Mouse (Mus musculus) midbrain, embryonic 15.5 days (tissue): ENCODE results near the gene Mylk4. TPM values are rescaled to one million over a fixed set of nuclear protein-coding genes. Genes with fewer than 3 reads are reported as not detected.

Experiments
- ATAC-seq: fragments of 200-750 bp; cut with Nextera tagmentation; replicated peaks from 2 replicates; pipeline ENCODE4 v1.8.0; 2017; ENCODE audit warnings: moderate TSS enrichment
- H3K27ac ChIP-seq: fragments of 300-500 bp; sonication (generic); 2 replicates; pipeline ENCODE4 v1.5.1; 2015; ENCODE audit warnings: mild to moderate bottlenecking, inconsistent platforms
- H3K27me3 ChIP-seq: fragments of 300-500 bp; sonication (generic); replicated peaks from 2 replicates; pipeline ENCODE4 v1.6.1; 2015; ENCODE audit warnings: inconsistent platforms
- H3K36me3 ChIP-seq: fragments of 300-500 bp; sonication (generic); replicated peaks from 2 replicates; pipeline ENCODE4 v1.6.1; 2015; ENCODE audit warnings: inconsistent platforms
- H3K4me1 ChIP-seq: fragments of 300-500 bp; sonication (generic); 2 replicates; pipeline ENCODE4 v1.6.1; 2015; ENCODE audit warnings: inconsistent platforms
- H3K4me2 ChIP-seq: fragments of 300-500 bp; sonication (generic); 2 replicates; pipeline ENCODE4 v1.6.1; 2015; ENCODE audit warnings: inconsistent platforms, mild to moderate bottlenecking, moderate library complexity
- H3K4me3 ChIP-seq: fragments of 300-500 bp; sonication (generic); 2 replicates; pipeline ENCODE4 v1.5.1; 2015; ENCODE audit warnings: mild to moderate bottlenecking, inconsistent platforms
- H3K9ac ChIP-seq: fragments of 300-500 bp; sonication (generic); 2 replicates; pipeline ENCODE4 v1.6.1; 2015; ENCODE audit warnings: mild to moderate bottlenecking, inconsistent platforms
- H3K9me3 ChIP-seq: fragments of 300-500 bp; sonication (generic); 2 replicates; pipeline ENCODE4 v1.6.1; 2016; ENCODE audit warnings: inconsistent platforms
- WGBS: fragments of 180-500 bp; shearing (Covaris S2); methylation state at CpG from one replicate; pipeline ENCODE4 v1.1.7; 2015; ENCODE audit warnings: mixed read lengths; 5-methylcytosine and 5-hydroxymethylcytosine counted together
- polyA plus RNA-seq: library from polyadenylated mRNA; unstranded; fragments of >200 nt; fragmentation: Nextera tagmentation; extraction: Ambion mirVana; gene quantifications from 2 replicates; pipeline ENCODE4 v1.2.1, GENCODE M21; 2015

Gene Mylk4
- polyA plus RNA-seq = 0.11 and 0.21 TPM in 2 replicates

- Histone ChIP-seq H3K27me3 (no peaks in the 10 kb centered on the region), H3K27ac (no peak within 1 kb of the TSS), H3K4me1 (no peaks in the 10 kb centered on the region), H3K4me2 (no peak within 1 kb of the TSS), H3K9me3 (no peaks in the 10 kb centered on the region), H3K4me3 (no peak within 1 kb of the TSS), H3K9ac (no peak within 1 kb of the TSS), H3K36me3 (no peaks in the 10 kb centered on the region)
- no peak for ATAC-seq
- 86% methylated on average over 8 of the region's 8 CpGs for WGBS
Measured at GRCm38 (mm10) chr13:32783816-32784215, at the start of gene Mylk4. Gene Mylk4 (minus strand): TSS chr13:32783954.

- no peaks in the 10 kb centered on the region for H3K27me3 ChIP-seq
- H3K4me1 ChIP-seq = no peaks in the 10 kb centered on the region
- H3K4me3 ChIP-seq = no peak overlapping the region
- no peak overlapping the region for H3K4me2 ChIP-seq
- H3K36me3 ChIP-seq = no peaks in the 10 kb centered on the region
- ATAC-seq = no peak
- no peak overlapping the region for H3K27ac ChIP-seq
- no peak overlapping the region for H3K9ac ChIP-seq
- 72% methylated on average over 6 of the region's 6 CpGs for WGBS
- no peaks in the 10 kb centered on the region for H3K9me3 ChIP-seq
Measured at GRCm38 (mm10) chr13:32833237-32833636, 49.5 kb upstream of the Mylk4 start.

- WGBS = 69% methylated on average over 3 of the region's 3 CpGs
Measured at GRCm38 (mm10) chr13:32832776-32833175, 49.0 kb upstream of the Mylk4 start.

GRCm38 (mm10) chr13:32831505-32832273 lies 47.9 kb upstream of the Mylk4 start:
- no peak for ATAC-seq
- H3K4me2 ChIP-seq = no peak overlapping the region
- WGBS = 86% methylated on average over 3 of the region's 3 CpGs
- H3K9ac ChIP-seq = no peak overlapping the region
- no peaks in the 10 kb centered on the region for H3K9me3 ChIP-seq
- H3K27ac ChIP-seq = no peak overlapping the region
- H3K27me3 ChIP-seq = no peaks in the 10 kb centered on the region
- no peak overlapping the region for H3K4me3 ChIP-seq
- H3K36me3 ChIP-seq = no peaks in the 10 kb centered on the region
- no peaks in the 10 kb centered on the region for H3K4me1 ChIP-seq

More at GRCm38 (mm10) chr13:32832776-32833175, 49.0 kb upstream of the Mylk4 start:
- Histone ChIP-seq H3K4me2 (no peak overlapping the region), H3K4me1 (no peaks in the 10 kb centered on the region), H3K9ac (no peak overlapping the region), H3K9me3 (no peaks in the 10 kb centered on the region), H3K27me3 (no peaks in the 10 kb centered on the region), H3K4me3 (no peak overlapping the region), H3K36me3 (no peaks in the 10 kb centered on the region), H3K27ac (no peak overlapping the region)
- no peak for ATAC-seq

- no peaks in the 10 kb centered on the region for H3K4me1 ChIP-seq
- WGBS = 92% methylated on average over 4 of the region's 4 CpGs
Measured at GRCm38 (mm10) chr13:32828886-32829285, 45.1 kb upstream of the Mylk4 start.

GRCm38 (mm10) chr13:32827951-32828350 lies 44.2 kb upstream of the Mylk4 start:
- ATAC-seq = 0 out of 2 replicates have a peak, but pooled peaks have one; percentile 46
- no peak overlapping the region for H3K27ac ChIP-seq
- WGBS = 59% methylated on average over 4 of the region's 4 CpGs

More at GRCm38 (mm10) chr13:32828886-32829285, 45.1 kb upstream of the Mylk4 start:
- H3K4me3 ChIP-seq = no peak overlapping the region
- H3K27ac ChIP-seq = no peak overlapping the region
- no peaks in the 10 kb centered on the region for H3K27me3 ChIP-seq
- no peak for ATAC-seq
- H3K4me2 ChIP-seq = no peak overlapping the region
- no peak overlapping the region for H3K9ac ChIP-seq
- H3K9me3 ChIP-seq = no peaks in the 10 kb centered on the region
- no peaks in the 10 kb centered on the region for H3K36me3 ChIP-seq

GRCm38 (mm10) chr13:32827111-32827822 lies 43.5 kb upstream of the Mylk4 start:
- Histone ChIP-seq H3K4me2 (no peak overlapping the region), H3K4me3 (no peak overlapping the region), H3K27ac (no peak overlapping the region), H3K36me3 (no peaks in the 10 kb centered on the region), H3K27me3 (no peaks in the 10 kb centered on the region), H3K4me1 (no peaks in the 10 kb centered on the region), H3K9ac (no peak overlapping the region), H3K9me3 (no peaks in the 10 kb centered on the region)
- 73% methylated on average over 3 of the region's 3 CpGs for WGBS
- no peak for ATAC-seq

More at GRCm38 (mm10) chr13:32827951-32828350, 44.2 kb upstream of the Mylk4 start:
- Histone ChIP-seq H3K4me3 (no peak overlapping the region), H3K4me1 (no peaks in the 10 kb centered on the region), H3K4me2 (no peak overlapping the region), H3K9ac (no peak overlapping the region), H3K36me3 (no peaks in the 10 kb centered on the region), H3K27me3 (no peaks in the 10 kb centered on the region), H3K9me3 (no peaks in the 10 kb centered on the region)

- H3K4me2 ChIP-seq = no peak overlapping the region
- H3K9ac ChIP-seq = no peak overlapping the region
- peaks cover 5% of the 10 kb centered on the region; the same call in 1 of the 2 replicates for H3K36me3 ChIP-seq
- ATAC-seq = no peak
- H3K9me3 ChIP-seq = no peaks in the 10 kb centered on the region
- no peaks in the 10 kb centered on the region for H3K27me3 ChIP-seq
- 95% methylated on average over 8 of the region's 8 CpGs for WGBS
- H3K27ac ChIP-seq = no peak overlapping the region
- H3K4me3 ChIP-seq = no peak overlapping the region
- H3K4me1 ChIP-seq = no peaks in the 10 kb centered on the region
Measured at GRCm38 (mm10) chr13:32825546-32825945, 41.8 kb upstream of the Mylk4 start.

- H3K9ac ChIP-seq = no peak overlapping the region
- no peak overlapping the region for H3K4me3 ChIP-seq
- H3K27ac ChIP-seq = no peak overlapping the region
- ATAC-seq = no peak
- WGBS = 85% methylated on average over 6 of the region's 6 CpGs
- peaks cover 11% of the 10 kb centered on the region; the same call in 1 of the 2 replicates for H3K36me3 ChIP-seq
- no peaks in the 10 kb centered on the region for H3K27me3 ChIP-seq
- H3K9me3 ChIP-seq = no peaks in the 10 kb centered on the region
- no peak overlapping the region for H3K4me2 ChIP-seq
- H3K4me1 ChIP-seq = no peaks in the 10 kb centered on the region
Measured at GRCm38 (mm10) chr13:32824377-32825330, 40.9 kb upstream of the Mylk4 start.

GRCm38 (mm10) chr13:32823126-32823525 lies 39.4 kb upstream of the Mylk4 start:
- no peak overlapping the region for H3K4me3 ChIP-seq
- H3K9ac ChIP-seq = no peak overlapping the region
- H3K4me2 ChIP-seq = no peak overlapping the region
- 91% methylated on average over 6 of the region's 6 CpGs for WGBS
- no peak overlapping the region for H3K27ac ChIP-seq
- no peak for ATAC-seq
- H3K27me3 ChIP-seq = no peaks in the 10 kb centered on the region
- H3K9me3 ChIP-seq = no peaks in the 10 kb centered on the region
- H3K4me1 ChIP-seq = no peaks in the 10 kb centered on the region
- peaks cover 24% of the 10 kb centered on the region for H3K36me3 ChIP-seq

GRCm38 (mm10) chr13:32821671-32822070 lies 37.9 kb upstream of the Mylk4 start:
- 95% methylated on average over 4 of the region's 4 CpGs for WGBS

GRCm38 (mm10) chr13:32819926-32820325 lies 36.2 kb upstream of the Mylk4 start:
- ATAC-seq = no peak
- no peak overlapping the region for H3K9ac ChIP-seq
- peaks cover 38% of the 10 kb centered on the region for H3K36me3 ChIP-seq
- H3K4me2 ChIP-seq = no peak overlapping the region
- 94% methylated on average over 5 of the region's 5 CpGs for WGBS
- H3K4me3 ChIP-seq = no peak overlapping the region
- H3K27ac ChIP-seq = no peak overlapping the region
- no peaks in the 10 kb centered on the region for H3K9me3 ChIP-seq
- H3K27me3 ChIP-seq = no peaks in the 10 kb centered on the region
- no peaks in the 10 kb centered on the region for H3K4me1 ChIP-seq

More at GRCm38 (mm10) chr13:32821671-32822070, 37.9 kb upstream of the Mylk4 start:
- no peak for ATAC-seq
- Histone ChIP-seq H3K36me3 (peaks cover 29% of the 10 kb centered on the region), H3K9ac (no peak overlapping the region), H3K4me2 (no peak overlapping the region), H3K9me3 (no peaks in the 10 kb centered on the region), H3K27ac (no peak overlapping the region), H3K4me3 (no peak overlapping the region), H3K4me1 (no peaks in the 10 kb centered on the region), H3K27me3 (no peaks in the 10 kb centered on the region)
